Mouse (Mus musculus): Measurements from ENCODE around the gene Spag4.

DNA sequence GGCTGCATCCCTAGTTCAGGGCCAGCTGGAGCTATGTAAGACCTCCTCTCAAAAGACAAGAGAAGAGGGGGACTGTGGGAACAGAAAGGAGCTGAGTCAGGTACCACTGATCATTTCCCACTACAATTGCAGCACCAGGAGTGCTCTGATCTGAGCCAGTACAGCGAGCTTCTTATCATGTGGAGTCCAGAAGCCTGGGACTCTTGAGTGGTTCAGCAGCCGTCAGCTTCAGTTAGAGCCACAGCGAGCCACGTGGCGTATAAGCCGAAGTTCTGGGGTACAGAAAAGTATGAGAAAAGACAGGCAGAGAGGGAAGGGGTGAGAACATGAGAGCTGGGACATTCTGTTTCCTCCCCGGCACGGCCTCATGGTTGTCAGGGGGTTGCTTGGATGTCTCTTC, 43.8 kb upstream of the Spag4 start:
- TF ChIP-seq MYOG (IDR thresholded peaks at IDR 0.05; ENCODE audit: control insufficient read depth, extremely low read depth, insufficient read length), result no peak
- TF ChIP-seq CEBPB (IDR thresholded peaks at IDR 0.05; ENCODE audit: low read depth), result no peak
- no peak for TF ChIP-seq CTCF (IDR thresholded peaks at IDR 0.05; ENCODE audit: control insufficient read depth, insufficient read depth, insufficient read length)
- TF ChIP-seq MAX (IDR thresholded peaks at IDR 0.05), result no peak
- TF ChIP-seq MYOD1 (IDR thresholded peaks at IDR 0.05; ENCODE audit: control insufficient read depth, insufficient read length, low read depth), result no peak

Measured in C2C12 (cell line).